Mouse (Mus musculus) frontal cortex, postnatal 10 days (tissue): Measurements from ENCODE around the gene Map3k6.
A peak's percentile ranks its signal among the peaks of the same experiment; 100 is the strongest.

Experiments used
- DNase-seq, 2 experiments: peaks; one replicate each; pipeline ENCODE4 v3.0.0; 2022; ENCODE audit warnings: low spot score in 2 of 2, mixed read lengths in 1 of 2

Gene Map3k6

GRCm38 (mm10) chr4:133240490-133240921 lies at the start of gene Map3k6:
Map3k6 (plus strand) TSS chr4:133240818.
- no peak for DNase-seq

- DNase-seq: no peak
These were observed 46.1 kb upstream of the Map3k6 start for GRCm38 (mm10) chr4:133194482-133194881.

DNA sequence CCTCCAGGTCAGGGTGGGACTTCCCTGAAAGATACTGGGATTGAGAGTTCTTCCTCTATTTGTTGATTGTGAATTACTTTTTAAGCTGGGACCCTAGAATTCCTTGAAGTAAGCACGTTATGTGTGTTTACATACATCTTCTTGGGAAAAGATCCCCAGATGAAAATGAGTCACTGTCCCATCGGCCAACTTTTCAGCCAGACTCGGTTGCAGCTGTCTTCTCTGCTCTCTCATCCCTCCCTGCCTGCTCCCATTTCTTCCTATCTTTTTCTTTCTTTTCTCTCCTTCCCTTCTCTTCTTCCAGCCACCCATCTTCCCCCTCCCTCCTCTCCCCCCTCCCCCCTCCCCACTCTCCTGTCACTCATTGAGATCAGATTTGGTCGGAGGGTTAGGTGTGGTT lies 45.6 kb upstream of the Map3k6 start:
- no peak for DNase-seq

DNA sequence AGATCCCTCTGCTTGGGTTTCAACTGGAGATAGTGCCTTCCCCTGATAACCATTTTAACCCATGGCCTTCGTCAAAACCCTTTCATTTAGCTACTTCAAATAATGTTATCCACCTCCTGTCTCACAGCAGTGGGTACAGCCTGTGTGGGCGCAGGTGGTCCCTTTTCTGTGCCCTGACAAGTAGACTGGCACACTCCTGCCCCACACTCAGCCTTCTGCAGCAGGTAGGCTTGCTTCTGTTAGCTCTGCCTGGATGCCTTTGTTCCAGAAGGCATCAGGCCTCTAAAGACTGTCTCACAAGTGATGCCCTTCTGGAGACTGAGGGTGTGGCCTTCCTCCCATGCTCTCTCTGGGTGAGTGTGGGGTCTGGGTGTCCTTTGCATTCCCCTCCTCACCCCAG lies 44.5 kb upstream of the Map3k6 start:
- DNase-seq: no peak

DNA sequence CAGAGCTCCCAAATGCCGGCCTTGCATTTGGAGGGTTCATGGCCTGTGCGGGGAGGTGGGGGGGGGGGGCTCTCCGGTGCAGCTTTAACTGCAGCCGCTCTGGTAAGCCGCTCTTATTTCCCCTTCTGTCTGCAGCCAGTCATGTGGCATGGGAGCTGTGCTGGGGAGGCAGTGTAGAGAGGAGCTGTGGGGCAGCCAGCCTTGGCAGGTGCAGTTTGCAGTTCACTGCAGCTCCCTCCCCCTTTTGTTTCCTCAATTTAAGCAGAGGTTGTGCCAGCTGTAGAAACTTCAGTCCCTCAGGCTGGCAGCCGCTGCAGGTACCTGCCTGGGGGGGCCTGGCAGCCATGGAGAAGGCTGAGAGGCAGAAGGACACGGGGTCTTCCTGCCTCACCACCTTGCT lies 43.8 kb upstream of the Map3k6 start:
- no peak for DNase-seq

- no peak for DNase-seq
These were observed 43.3 kb upstream of the Map3k6 start for GRCm38 (mm10) chr4:133197355-133197754.

GRCm38 (mm10) chr4:133197801-133198286 lies 42.8 kb upstream of the Map3k6 start:
- no peak for DNase-seq

- DNase-seq: no peak
These were observed 42.1 kb upstream of the Map3k6 start for GRCm38 (mm10) chr4:133198337-133199180.

DNA sequence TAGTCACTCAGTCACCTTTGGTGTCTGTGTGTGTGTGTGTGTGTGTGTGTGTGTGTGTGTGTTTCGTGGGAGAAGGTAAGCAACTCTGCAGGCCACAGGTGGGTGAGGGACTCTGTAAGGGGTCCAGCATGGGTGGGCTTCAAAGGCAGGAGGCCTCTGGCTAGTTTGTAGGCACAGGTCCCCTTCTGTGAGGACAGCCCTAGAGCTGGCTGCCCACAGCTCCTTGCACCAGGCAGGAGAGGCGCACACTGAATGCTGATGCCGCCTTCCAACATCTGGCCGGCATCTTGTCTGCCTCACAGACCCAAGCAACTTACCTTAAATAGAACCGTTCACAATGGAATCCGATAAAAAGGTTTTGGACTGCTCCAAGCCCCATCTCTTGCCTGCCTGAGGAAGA lies 40.9 kb upstream of the Map3k6 start:
- DNase-seq: no peak

GRCm38 (mm10) chr4:133200343-133200742 lies 40.3 kb upstream of the Map3k6 start:
- peak in 1 of 2 experiments; percentile 43 for DNase-seq

GRCm38 (mm10) chr4:133201006-133201771 lies 39.4 kb upstream of the Map3k6 start:
- DNase-seq: peak in 1 of 2 experiments; percentile 52

DNA sequence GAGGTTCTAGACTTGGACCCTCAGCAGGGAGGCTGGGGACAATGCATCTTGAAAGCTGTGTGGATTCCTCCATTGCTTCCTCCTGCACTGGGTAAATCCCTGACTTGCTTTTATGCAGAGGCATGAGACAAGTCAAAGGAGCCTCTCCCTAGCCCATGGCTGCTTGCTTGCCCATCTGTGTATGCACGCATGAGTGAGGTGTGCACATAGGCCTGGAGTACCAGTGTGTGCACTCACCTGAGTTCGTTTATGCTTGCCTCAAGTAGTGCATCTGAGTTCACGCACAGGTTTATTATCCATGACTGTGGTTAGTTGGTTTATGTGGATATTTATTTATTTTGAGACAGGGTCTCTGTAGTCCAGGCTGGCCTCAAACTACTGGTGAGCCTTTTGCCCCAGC lies 38.4 kb upstream of the Map3k6 start:
- DNase-seq: no peak

DNA sequence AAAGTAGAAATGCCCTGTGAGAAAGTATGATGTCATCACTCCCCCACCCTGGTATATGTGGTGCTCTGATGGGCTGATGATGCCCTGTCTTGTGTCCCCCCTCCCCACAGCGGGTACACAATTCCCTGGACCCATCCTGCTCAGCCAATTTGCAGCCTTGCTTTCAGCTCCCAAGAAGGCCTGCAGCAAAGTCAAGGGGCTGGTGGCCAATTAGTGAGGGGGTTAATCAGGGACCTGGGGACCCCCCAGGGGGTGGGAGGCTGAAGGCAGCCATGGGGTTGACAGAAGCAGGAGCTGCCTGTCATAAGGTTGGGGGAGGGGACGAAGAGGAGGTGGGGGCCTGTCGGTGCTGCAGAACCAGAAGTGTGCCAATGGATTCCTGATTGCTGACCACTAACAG lies 37.0 kb upstream of the Map3k6 start:
- DNase-seq: no peak

DNA sequence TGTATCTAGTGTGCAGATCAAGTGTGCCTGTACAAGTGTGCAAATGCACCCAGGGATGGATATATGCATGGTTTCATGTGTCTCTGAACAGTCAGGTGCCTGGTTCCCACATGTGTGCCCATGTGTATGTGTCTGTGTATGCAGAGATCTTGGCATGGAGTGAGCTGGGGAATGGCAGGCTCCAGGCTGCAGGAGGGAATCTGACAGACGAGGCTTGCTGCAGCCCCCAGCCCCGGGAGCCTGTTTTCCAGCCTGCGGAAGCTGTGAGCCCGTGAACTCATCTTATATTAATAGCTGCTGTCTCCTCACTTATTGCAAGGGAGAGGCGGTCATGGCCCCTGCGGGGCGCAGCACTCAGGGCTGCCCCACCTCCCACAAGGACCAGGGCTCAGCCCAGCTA lies 36.2 kb upstream of the Map3k6 start:
- DNase-seq: no peak

GRCm38 (mm10) chr4:133209366-133209765 lies 31.3 kb upstream of the Map3k6 start:
- DNase-seq: peak in 1 of 2 experiments; percentile 58

GRCm38 (mm10) chr4:133210023-133210787 lies 30.4 kb upstream of the Map3k6 start:
- DNase-seq: no peak

- DNase-seq: no peak
These were observed 29.7 kb upstream of the Map3k6 start for GRCm38 (mm10) chr4:133210788-133211390.

- no peak for DNase-seq
These were observed 28.7 kb upstream of the Map3k6 start, which contains the start of the genes Cd164l2 and Gpr3 for GRCm38 (mm10) chr4:133211751-133212561. Cd164l2 (plus strand) TSS chr4:133212131. Gpr3 (minus strand) TSS chr4:133212536.

- DNase-seq: peak; percentile 66 to 80
These were observed 27.9 kb upstream of the Map3k6 start for GRCm38 (mm10) chr4:133212562-133213267.

GRCm38 (mm10) chr4:133213268-133213590 lies 27.4 kb upstream of the Map3k6 start:
- no peak for DNase-seq
